Mouse (Mus musculus) kidney, embryonic 16.5 days (tissue): ENCODE results near the gene Actr1a. TPM values are rescaled to one million over a fixed set of nuclear protein-coding genes. Genes with fewer than 3 reads are reported as not detected.

Experiments
- ATAC-seq: fragments of 200-750 bp; cut with Nextera tagmentation; 2 replicates; pipeline ENCODE4 v1.8.0; 2017; ENCODE audit warnings: moderate TSS enrichment; ENCODE audit not compliant: low FRiP score, low TSS enrichment
- H3K27ac ChIP-seq: fragments of 300-500 bp; sonication (generic); 2 replicates; pipeline ENCODE4 v1.5.1; 2014; ENCODE audit warnings: low read length
- H3K27me3 ChIP-seq: fragments of 300-500 bp; sonication (generic); 2 replicates; pipeline ENCODE4 v1.6.1; 2014; ENCODE audit warnings: low read length, control low read depth, mixed read lengths; ENCODE audit not compliant: insufficient read depth
- H3K36me3 ChIP-seq: fragments of 300-500 bp; sonication (generic); 2 replicates; pipeline ENCODE4 v1.6.1; 2014; ENCODE audit warnings: low read length, control low read depth, mixed read lengths; ENCODE audit not compliant: insufficient read depth
- H3K4me1 ChIP-seq: fragments of 300-500 bp; sonication (generic); 2 replicates; pipeline ENCODE4 v1.6.1; 2014; ENCODE audit warnings: low read length, control low read depth, mixed read lengths; ENCODE audit not compliant: insufficient read depth
- H3K4me2 ChIP-seq: fragments of 300-500 bp; sonication (generic); replicated peaks from 2 replicates; pipeline ENCODE4 v1.6.1; 2014; ENCODE audit warnings: low read depth, low read length
- H3K4me3 ChIP-seq: fragments of 300-500 bp; sonication (generic); 2 replicates; pipeline ENCODE4 v1.5.1; 2014; ENCODE audit warnings: mild to moderate bottlenecking, low read length
- H3K9ac ChIP-seq: fragments of 300-500 bp; sonication (generic); replicated peaks from 2 replicates; pipeline ENCODE4 v1.6.1; 2014; ENCODE audit warnings: low read length
- H3K9me3 ChIP-seq: fragments of 300-500 bp; sonication (generic); 2 replicates; pipeline ENCODE4 v1.6.1; 2016; ENCODE audit warnings: low read length, control low read depth
- WGBS: fragments of 180-500 bp; shearing (Covaris S2); extraction: QIAGEN DNeasy Blood & Tissue Kit; methylation state at CpG from one replicate; pipeline ENCODE4 v1.1.7; 2014; 5-methylcytosine and 5-hydroxymethylcytosine counted together
- polyA plus RNA-seq: library from polyadenylated mRNA; unstranded; fragments of >200 nt; fragmentation: Nextera tagmentation; extraction: Ambion mirVana; gene quantifications from 2 replicates; pipeline ENCODE4 v1.2.1, GENCODE M21; 2015

Actr1a gene
- polyA plus RNA-seq = 143 and 144 TPM in 2 replicates

DNA sequence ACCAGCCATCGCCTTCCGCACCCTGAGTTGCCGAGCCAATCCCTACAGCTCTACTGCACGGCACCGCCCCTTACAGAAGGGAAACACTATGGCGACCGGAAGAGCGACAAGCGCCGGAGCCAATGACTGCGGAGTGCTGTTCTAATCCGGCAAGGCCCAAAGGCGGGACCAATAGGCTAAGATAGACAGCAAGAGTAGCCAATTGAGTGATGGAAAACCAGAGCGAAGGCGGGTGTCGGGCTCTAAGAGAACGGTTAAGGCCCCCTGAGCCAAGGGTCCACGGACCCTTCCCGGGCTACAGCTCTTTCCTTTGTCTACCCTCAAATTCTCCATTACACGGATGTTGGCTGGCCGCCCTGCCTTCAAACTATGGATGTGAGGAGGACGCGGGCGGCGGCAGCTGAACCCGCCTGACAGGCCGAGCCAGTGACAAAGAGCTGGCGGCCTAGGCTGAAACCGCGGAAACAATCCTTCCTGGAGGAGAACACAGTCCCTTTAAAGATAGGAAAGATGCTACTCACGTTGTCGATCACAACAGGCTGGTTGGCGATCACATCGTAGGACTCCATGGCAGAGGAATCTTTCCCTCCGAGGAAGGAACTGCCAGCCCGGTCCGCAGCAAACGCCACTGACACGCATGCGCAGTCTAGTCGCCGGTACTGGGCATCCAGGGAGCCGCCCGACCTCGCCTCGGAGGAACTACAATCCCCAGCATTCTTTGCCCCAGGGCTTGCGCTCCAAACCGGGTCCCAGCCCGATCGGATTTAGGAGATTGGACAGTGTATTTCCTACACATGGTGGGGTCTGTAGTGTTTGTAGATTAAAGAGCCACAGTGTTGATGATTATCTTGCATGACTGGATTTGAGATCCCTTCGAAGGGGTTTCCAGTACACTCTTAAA lies at the start of gene Actr1a:
Gene Actr1a (minus strand): TSS at position 640 of the 901 bp plus-strand sequence.
- WGBS = under 1% methylated on average over 51 of the region's 51 CpGs
- Histone ChIP-seq H3K27ac (peak within 1 kb of the TSS; percentile 65), H3K4me1 (peaks cover 44% of the 10 kb centered on the region), H3K9me3 (no peaks in the 10 kb centered on the region), H3K36me3 (no peaks in the 10 kb centered on the region), H3K27me3 (no peaks in the 10 kb centered on the region), H3K4me3 (peak within 1 kb of the TSS; percentile 96), H3K9ac (peak within 1 kb of the TSS; percentile 87), H3K4me2 (peak within 1 kb of the TSS; percentile 70)
- peak; percentile 95 for ATAC-seq

DNA sequence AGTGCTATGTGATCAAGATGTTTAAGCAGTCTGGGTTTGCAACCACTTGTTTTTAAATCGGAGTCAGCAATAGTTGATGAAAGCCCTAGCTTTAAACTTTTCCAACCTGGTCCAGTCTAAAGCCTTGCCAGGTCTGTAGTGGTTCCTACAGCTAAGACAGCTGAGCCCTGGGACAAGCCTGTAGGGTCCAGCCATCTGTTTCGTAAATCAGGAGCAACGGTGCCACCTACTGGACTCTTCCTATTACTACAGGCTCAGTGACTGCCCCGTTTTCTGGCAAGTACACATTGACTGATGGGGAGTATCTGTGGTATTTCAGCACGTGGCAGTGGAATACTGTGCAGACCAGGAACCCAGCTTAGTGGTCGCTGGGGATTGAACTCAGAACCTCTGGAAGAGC lies 48.7 kb upstream of the Actr1a start:
- no peak overlapping the region for H3K4me3 ChIP-seq

DNA sequence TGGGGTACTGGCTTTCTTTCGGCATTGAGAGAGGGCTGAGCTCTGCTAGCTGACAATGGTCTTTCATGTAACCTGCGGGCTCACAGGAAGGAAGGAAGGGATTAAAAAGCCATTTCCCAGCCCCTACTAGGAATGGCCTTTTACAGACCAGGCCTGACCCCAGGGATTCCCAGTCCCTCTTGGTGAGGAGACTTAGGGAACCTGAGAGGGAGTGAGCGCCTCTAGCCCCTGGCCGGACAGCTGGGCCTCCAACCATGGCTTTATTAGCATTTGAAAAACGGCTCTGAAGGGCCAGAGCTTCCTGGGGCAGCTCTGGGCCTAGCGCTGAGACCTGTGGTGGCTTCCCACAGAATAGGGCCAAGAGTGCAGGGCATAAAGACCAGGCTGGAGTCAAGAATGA lies 48.0 kb upstream of the Actr1a start:
- 25% methylated on average over 6 of the region's 6 CpGs for WGBS
- Histone ChIP-seq H3K27ac (peak overlapping the region; percentile 45), H3K9me3 (no peaks in the 10 kb centered on the region), H3K36me3 (no peaks in the 10 kb centered on the region), H3K4me3 (no peak overlapping the region), H3K4me2 (no peak overlapping the region), H3K9ac (no peak overlapping the region; the same call in 1 of the 2 replicates), H3K4me1 (peaks cover 39% of the 10 kb centered on the region), H3K27me3 (no peaks in the 10 kb centered on the region)
- no peak for ATAC-seq

More for the DNA sequence above, 48.7 kb upstream of the Actr1a start:
- ATAC-seq = peak; percentile 72
- Histone ChIP-seq H3K36me3 (no peaks in the 10 kb centered on the region), H3K27me3 (no peaks in the 10 kb centered on the region), H3K27ac (peak overlapping the region; percentile 45), H3K9ac (no peak overlapping the region), H3K9me3 (no peaks in the 10 kb centered on the region), H3K4me1 (peaks cover 43% of the 10 kb centered on the region), H3K4me2 (no peak overlapping the region)
- WGBS = 8% methylated on average over 6 of the region's 6 CpGs

DNA sequence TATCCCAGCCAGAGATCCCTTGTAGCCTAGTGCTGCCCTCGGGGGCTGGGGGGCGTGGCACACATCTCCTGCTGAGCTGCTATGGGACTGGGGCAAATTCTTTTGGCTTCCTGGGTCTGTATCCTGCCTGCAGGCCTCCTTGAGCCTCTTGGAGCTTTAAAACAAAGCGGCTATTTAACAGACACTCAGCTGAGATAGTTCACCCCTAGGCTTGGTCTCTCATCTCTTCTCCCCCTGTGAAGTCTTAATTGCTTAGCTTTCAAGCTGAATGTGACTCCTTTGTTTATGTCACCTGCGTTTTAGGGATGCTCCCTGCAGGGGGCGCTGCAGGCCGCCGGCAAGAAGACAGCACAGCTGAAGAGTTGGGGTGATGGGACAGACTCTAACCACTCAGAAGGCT lies 39.9 kb upstream of the Actr1a start:
- peaks cover 7% of the 10 kb centered on the region for H3K4me1 ChIP-seq
- H3K27me3 ChIP-seq = no peaks in the 10 kb centered on the region
- no peaks in the 10 kb centered on the region for H3K9me3 ChIP-seq
- 0 out of 2 replicates have a peak, but pooled peaks cover 5% of the 10 kb centered on the region for H3K36me3 ChIP-seq
- no peak overlapping the region for H3K27ac ChIP-seq
- no peak overlapping the region for H3K4me2 ChIP-seq
- H3K9ac ChIP-seq = no peak overlapping the region
- no peak overlapping the region for H3K4me3 ChIP-seq
- 14% methylated on average over 7 of the region's 7 CpGs for WGBS
- no peak for ATAC-seq

DNA sequence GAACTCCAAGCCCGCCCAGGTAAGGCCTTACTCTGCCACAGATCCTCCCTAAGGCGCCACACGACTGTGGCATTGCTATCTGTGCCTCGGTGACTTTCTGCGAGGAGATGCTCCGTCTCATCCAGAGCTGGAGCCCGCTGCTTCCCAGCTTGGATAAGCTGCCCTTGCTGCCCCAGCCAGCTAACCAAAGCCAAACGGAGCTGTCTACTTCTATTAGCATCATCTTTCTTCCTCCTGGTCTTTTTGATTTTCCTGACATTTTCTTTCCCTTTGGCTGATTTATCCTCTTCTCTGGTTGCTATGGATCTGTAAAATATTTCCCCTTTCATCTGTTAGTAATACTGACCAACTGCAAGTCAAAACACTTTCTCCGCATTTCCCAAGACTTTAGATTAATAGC lies 39.0 kb upstream of the Actr1a start:
- peaks cover 7% of the 10 kb centered on the region; the same call in 1 of the 2 replicates for H3K4me1 ChIP-seq
- no peaks in the 10 kb centered on the region for H3K27me3 ChIP-seq
- H3K36me3 ChIP-seq = 0 out of 2 replicates have a peak, but pooled peaks cover 5% of the 10 kb centered on the region
- no peak overlapping the region for H3K9ac ChIP-seq
- no peak overlapping the region for H3K27ac ChIP-seq
- ATAC-seq = no peak
- H3K4me3 ChIP-seq = no peak overlapping the region
- 82% methylated on average over 9 of the region's 9 CpGs for WGBS
- H3K9me3 ChIP-seq = no peaks in the 10 kb centered on the region
- no peak overlapping the region for H3K4me2 ChIP-seq

DNA sequence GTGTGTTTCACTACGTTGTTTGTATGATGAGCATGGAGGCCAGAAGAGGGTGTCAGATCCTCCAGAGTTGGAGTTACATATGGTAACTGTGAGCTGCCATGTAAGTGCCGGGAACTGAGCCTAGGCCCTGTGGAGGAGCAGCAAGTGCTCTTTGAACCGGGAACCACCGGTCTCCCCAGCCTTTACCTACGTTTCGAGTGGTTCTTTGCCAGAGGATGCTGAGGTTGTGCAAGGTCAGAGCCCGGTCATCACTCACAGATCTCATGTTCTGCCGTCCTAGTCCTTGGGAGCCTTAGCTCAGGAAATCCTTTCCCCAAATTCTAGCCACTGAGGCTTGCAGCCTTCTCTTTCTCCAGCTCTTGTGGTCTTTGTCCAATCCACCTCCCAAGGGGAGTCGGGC lies 38.6 kb upstream of the Actr1a start:
- Histone ChIP-seq H3K27me3 (no peaks in the 10 kb centered on the region), H3K9ac (no peak overlapping the region), H3K27ac (no peak overlapping the region), H3K4me2 (no peak overlapping the region), H3K36me3 (0 out of 2 replicates have a peak, but pooled peaks cover 5% of the 10 kb centered on the region), H3K9me3 (no peaks in the 10 kb centered on the region), H3K4me1 (peaks cover 7% of the 10 kb centered on the region; the same call in 1 of the 2 replicates), H3K4me3 (no peak overlapping the region)
- 58% methylated on average over 9 of the region's 9 CpGs for WGBS
- ATAC-seq = no peak

DNA sequence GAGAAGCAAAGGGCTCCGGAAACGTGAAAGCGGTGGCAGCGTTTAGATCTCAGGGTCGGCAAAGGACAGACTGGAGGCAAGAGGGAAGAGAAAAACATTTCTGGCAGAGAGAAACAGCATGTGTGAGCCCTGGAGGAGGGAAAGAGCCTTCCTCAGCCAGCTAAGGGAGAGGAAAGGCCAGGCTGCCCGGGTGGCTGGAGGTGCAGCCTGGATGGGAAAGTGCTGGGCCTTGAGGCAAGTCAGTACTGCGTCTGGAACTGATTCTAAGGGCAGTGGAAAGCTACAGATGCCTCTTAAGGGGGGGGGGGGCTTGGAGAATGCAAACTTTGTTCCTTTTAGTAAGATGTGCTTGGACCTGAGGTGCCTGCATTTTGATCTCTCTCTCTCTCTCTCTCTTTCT lies 38.2 kb upstream of the Actr1a start:
- no peaks in the 10 kb centered on the region for H3K9me3 ChIP-seq
- peaks cover 7% of the 10 kb centered on the region; the same call in 1 of the 2 replicates for H3K4me1 ChIP-seq
- no peaks in the 10 kb centered on the region for H3K27me3 ChIP-seq
- WGBS = 63% methylated on average over 7 of the region's 7 CpGs
- no peak for ATAC-seq
- no peak overlapping the region for H3K9ac ChIP-seq
- no peak overlapping the region for H3K4me3 ChIP-seq
- no peak overlapping the region for H3K27ac ChIP-seq
- peaks cover 5% of the 10 kb centered on the region; the same call in 1 of the 2 replicates for H3K36me3 ChIP-seq
- no peak overlapping the region for H3K4me2 ChIP-seq

DNA sequence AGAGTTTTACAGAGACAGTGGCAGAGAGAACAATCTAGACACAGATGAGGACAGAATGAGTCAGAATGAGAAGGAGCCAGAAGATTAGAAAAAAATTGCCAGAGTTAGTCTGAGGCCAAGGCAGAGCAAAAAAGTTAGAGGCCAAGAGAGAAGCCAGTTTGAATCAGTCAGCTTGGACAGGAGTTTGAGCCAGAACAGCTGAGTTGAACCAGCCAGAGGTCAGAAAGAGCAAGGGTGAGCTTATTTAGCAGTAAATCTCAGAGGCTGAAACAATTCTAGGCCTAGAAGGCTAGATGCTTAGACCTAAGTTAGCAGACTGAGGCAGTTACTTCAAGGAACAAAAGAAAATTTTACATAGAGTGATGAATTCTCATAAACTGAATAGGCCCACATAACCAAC lies 33.7 kb upstream of the Actr1a start:
- Histone ChIP-seq H3K27ac (no peak overlapping the region), H3K9ac (no peak overlapping the region), H3K4me3 (no peak overlapping the region), H3K27me3 (no peaks in the 10 kb centered on the region), H3K36me3 (peaks cover 20% of the 10 kb centered on the region), H3K4me2 (no peak overlapping the region), H3K9me3 (0 out of 2 replicates have a peak, but pooled peaks cover 3% of the 10 kb centered on the region), H3K4me1 (no peaks in the 10 kb centered on the region)
- no peak for ATAC-seq

DNA sequence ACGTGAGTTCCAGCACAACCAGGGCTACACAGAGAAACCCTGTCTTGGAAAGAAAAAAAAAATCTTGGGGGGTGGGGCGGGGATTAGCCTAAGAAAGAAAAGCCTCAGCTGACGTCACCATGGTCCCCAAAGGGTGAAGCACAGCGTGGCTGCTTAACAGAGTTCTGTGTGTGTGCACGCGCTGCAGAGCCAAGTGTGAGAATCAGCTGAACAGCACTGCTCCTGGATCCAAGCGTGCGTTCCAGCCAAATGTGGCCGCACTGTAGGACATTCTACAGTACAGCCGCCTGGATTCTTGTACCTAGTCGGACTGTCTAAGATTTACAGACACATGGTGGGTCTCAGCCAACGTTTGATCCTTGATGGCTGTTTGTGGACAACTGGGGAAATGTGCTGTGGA lies 30.9 kb upstream of the Actr1a start:
- Histone ChIP-seq H3K27ac (no peak overlapping the region), H3K4me1 (peaks cover 20% of the 10 kb centered on the region; the same call in 1 of the 2 replicates), H3K4me2 (no peak overlapping the region), H3K9ac (no peak overlapping the region), H3K36me3 (peaks cover 19% of the 10 kb centered on the region), H3K9me3 (0 out of 2 replicates have a peak, but pooled peaks cover 3% of the 10 kb centered on the region), H3K4me3 (no peak overlapping the region), H3K27me3 (no peaks in the 10 kb centered on the region)
- no peak for ATAC-seq
- 90% methylated on average over 12 of the region's 12 CpGs for WGBS

DNA sequence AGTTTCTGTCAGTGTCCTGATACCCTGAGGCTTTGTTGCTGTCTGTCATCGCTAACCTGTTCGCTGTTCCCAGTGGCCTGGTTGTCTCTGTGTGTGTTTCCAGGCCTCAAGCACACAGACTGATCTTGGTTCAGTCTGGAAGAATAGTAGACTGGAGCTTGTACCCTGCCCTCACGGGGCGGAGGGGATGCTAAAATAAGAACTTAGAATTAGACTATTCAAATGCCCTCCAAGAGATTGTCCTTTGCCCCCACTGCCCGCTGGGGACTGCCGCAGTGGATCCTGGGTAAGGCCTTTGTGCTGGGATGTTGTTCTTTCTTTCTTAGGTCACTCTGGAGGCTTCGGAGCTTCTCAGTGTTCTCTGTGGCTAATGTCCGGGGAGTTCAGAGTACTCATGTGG lies 29.7 kb upstream of the Actr1a start:
- 0 out of 2 replicates have a peak, but pooled peaks cover 3% of the 10 kb centered on the region for H3K9me3 ChIP-seq
- ATAC-seq = peak; percentile 46
- H3K27me3 ChIP-seq = no peaks in the 10 kb centered on the region
- peak overlapping the region; percentile 39; the same call in 1 of the 2 replicates for H3K27ac ChIP-seq
- H3K36me3 ChIP-seq = peaks cover 15% of the 10 kb centered on the region
- H3K4me1 ChIP-seq = peaks cover 22% of the 10 kb centered on the region; the same call in 1 of the 2 replicates
- WGBS = 85% methylated on average over 8 of the region's 8 CpGs
- H3K4me2 ChIP-seq = no peak overlapping the region
- H3K9ac ChIP-seq = no peak overlapping the region
- no peak overlapping the region for H3K4me3 ChIP-seq
